Mouse (Mus musculus): ENCODE results near the gene Rreb1. TPM values are rescaled to one million over a fixed set of nuclear protein-coding genes. Genes with fewer than 3 reads are reported as not detected.
A peak's percentile ranks its signal among the peaks of the same experiment; 100 is the strongest.

The Rreb1 gene
- total and polyA plus RNA-seq, 2 experiments: 9.0 to 12.4 TPM

DNA sequence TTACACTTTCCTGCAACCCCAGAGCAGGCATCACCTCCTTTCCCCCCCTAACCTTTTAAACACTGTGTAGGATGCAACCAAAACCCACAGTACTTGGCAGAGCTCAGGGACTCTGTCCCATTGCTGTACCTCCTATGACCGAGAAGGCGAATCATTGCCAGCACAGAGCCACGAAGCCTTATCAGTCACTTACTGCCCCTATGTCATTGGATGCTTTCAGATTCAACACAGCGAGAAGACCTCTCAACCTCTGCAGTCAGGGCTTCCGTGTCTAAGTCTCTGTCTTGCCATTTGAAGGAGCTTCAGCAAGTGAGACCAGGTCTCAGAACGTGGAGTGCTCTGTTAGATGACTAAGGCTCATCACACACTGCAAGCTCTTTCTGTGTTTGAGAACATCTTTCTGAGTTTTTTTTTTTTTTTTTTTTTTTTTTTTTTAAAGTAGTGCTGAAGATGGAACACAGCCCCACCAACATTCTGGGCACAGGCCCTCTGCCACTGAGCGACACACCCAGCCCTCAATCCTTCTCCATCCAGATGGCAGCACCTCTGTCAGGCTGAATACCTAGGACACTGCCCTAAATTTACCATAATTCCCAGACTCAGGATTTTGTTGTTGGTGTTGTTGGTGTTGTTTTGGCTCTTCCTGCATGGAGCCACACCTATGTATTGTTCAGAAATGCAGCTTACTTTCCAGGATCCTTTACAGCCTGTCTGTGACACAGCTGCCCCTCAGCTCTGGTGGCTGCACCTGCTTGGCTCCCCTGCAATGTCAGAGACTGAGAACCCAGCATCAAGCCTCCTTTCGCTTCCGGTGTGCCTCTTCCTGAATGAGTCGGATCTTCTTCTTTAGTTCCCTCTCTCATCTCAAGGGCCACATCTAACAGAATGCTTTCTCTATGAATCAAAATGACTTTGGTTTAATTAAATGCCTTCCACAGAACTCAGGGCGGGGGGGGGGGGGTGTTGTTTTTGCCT is 23.2 kb downstream of the Rreb1 start:
- Histone ChIP-seq H3K79me2 (ENCODE audit: control insufficient read depth, insufficient read depth, low read length) (no peaks in the 10 kb centered on the region), H3K4me3 (ENCODE audit: insufficient read depth, low read depth, low read length) (no peak overlapping the region), H3K4me1 (ENCODE audit: control insufficient read depth, insufficient read depth, low read length) (peaks cover 7% of the 10 kb centered on the region), H3K36me3 (ENCODE audit: control insufficient read depth, insufficient read depth, low read length) (no peaks in the 10 kb centered on the region), H3K9ac (ENCODE audit: low read depth, low read length) (no peak overlapping the region), H3K27ac (replicated peaks; ENCODE audit: insufficient read depth, low read depth, low read length) (no peak overlapping the region), H3K27me3 (ENCODE audit: control insufficient read depth, insufficient read depth, low read length) (no peaks in the 10 kb centered on the region)
- 78% methylated on average over 11 of the region's 11 CpGs for WGBS
- TF ChIP-seq POLR2A (IDR thresholded peaks at IDR 0.05; ENCODE audit: extremely low read depth, insufficient read depth, low read length) (no peak), CTCF (IDR thresholded peaks at IDR 0.05; ENCODE audit: low read depth, low read length) (no peak)
- no peak for DNase-seq (ENCODE audit: extremely low read depth, low read depth, low spot score)

DNA sequence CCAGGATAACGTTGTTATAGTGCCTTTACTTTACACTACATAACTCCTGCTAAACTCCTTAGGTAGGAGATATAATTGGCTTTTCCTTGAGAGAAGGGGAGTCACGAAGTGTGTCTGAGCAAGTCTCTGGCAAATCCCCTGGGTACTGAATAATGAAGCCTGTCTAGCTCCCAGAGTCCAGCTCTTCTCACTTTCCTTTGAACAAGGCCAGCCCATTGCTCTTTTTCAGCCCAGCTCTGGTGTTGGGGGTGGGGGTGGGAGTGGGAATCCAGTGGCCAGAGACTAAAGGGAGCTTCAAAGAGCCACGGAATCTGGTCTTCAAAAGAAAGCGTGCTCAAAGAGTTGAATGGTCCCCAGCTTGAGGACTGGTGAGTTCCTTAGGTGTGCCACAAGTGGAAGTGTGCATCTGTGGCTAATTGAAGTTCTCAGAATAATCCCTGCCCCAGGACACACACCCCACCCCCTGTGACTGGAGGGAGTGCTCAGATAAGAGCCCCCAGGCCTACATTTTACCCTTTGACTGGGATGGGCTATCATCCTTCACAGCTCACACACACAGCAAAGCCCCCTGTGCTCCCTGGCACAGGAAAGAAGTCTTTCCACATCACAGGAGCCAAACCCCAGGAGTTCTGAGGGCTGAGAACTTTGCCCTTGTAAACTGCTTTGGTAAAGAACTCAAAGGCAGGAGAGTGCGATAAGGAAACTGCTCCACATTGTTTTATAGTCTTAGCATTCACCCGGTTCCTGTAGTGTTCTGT is 24.2 kb downstream of the Rreb1 start:
- H3K36me3 ChIP-seq (ENCODE audit: control insufficient read depth, insufficient read depth, low read length): no peaks in the 10 kb centered on the region
- no peak overlapping the region for H3K27ac ChIP-seq (replicated peaks; ENCODE audit: insufficient read depth, low read depth, low read length)
- no peaks in the 10 kb centered on the region for H3K79me2 ChIP-seq (ENCODE audit: control insufficient read depth, insufficient read depth, low read length)
- H3K4me3 ChIP-seq (ENCODE audit: insufficient read depth, low read depth, low read length): no peak overlapping the region
- no peaks in the 10 kb centered on the region for H3K27me3 ChIP-seq (ENCODE audit: control insufficient read depth, insufficient read depth, low read length)
- peak; percentile 50 for DNase-seq (ENCODE audit: extremely low read depth, low read depth, low spot score)
- TF ChIP-seq POLR2A (IDR thresholded peaks at IDR 0.05; ENCODE audit: extremely low read depth, insufficient read depth, low read length): no peak
- no peak for TF ChIP-seq CTCF (IDR thresholded peaks at IDR 0.05; ENCODE audit: low read depth, low read length)
- 64% methylated on average over 6 of the region's 6 CpGs for WGBS
- H3K9ac ChIP-seq (ENCODE audit: low read depth, low read length): no peak overlapping the region
- H3K4me1 ChIP-seq (ENCODE audit: control insufficient read depth, insufficient read depth, low read length): peaks cover 7% of the 10 kb centered on the region

DNA sequence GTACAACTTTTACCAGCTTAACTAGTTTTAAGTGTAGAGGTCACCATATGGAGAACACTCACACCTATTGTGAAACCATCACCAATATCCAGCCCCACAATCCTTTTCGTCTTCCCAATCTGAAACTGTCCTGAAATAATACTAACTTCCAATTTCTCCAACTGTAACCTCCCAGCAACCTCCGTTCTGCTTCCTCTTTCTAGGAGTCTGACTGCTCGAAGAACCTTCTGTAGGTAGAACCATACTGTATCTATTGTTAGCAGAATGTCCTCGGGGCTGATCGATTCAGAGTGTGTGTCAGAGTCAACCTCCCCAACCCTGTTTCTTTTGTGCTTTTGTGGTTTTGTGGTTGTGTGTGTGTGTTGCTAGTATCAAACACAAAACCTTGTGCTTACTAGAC is 25.0 kb downstream of the Rreb1 start:
- Histone ChIP-seq H3K9ac (ENCODE audit: low read depth, low read length) (no peak overlapping the region), H3K27ac (replicated peaks; ENCODE audit: insufficient read depth, low read depth, low read length) (no peak overlapping the region), H3K27me3 (ENCODE audit: control insufficient read depth, insufficient read depth, low read length) (no peaks in the 10 kb centered on the region), H3K36me3 (ENCODE audit: control insufficient read depth, insufficient read depth, low read length) (no peaks in the 10 kb centered on the region), H3K4me3 (ENCODE audit: insufficient read depth, low read depth, low read length) (no peak overlapping the region), H3K79me2 (ENCODE audit: control insufficient read depth, insufficient read depth, low read length) (no peaks in the 10 kb centered on the region), H3K4me1 (ENCODE audit: control insufficient read depth, insufficient read depth, low read length) (peaks cover 7% of the 10 kb centered on the region)
- TF ChIP-seq CTCF (IDR thresholded peaks at IDR 0.05; ENCODE audit: low read depth, low read length) (no peak), POLR2A (IDR thresholded peaks at IDR 0.05; ENCODE audit: extremely low read depth, insufficient read depth, low read length) (no peak)
- no peak for DNase-seq (ENCODE audit: extremely low read depth, low read depth, low spot score)
- 74% methylated on average over 5 of the region's 5 CpGs for WGBS

DNA sequence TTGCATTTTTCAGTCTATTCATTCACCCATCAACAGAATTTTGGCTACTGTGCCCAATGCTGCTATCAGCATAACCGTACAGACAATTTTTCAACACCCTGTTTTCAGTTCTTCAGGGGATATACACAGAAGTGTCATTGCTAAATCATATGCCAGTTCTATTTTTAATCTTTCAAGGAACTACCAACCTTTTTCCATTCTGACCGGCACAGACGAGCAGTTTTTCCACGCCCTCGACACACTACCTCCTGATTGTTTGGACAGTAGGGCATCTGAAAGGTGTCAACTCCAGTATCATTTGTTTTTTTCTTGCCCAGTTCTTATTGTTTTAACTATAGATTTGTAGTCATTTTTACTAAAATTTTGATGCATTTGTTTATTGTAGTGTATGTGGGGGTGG is 25.8 kb downstream of the Rreb1 start:
- Histone ChIP-seq H3K79me2 (ENCODE audit: control insufficient read depth, insufficient read depth, low read length) (no peaks in the 10 kb centered on the region), H3K27ac (replicated peaks; ENCODE audit: insufficient read depth, low read depth, low read length) (no peak overlapping the region), H3K9ac (ENCODE audit: low read depth, low read length) (no peak overlapping the region), H3K4me1 (ENCODE audit: control insufficient read depth, insufficient read depth, low read length) (peaks cover 3% of the 10 kb centered on the region), H3K4me3 (ENCODE audit: insufficient read depth, low read depth, low read length) (no peak overlapping the region), H3K36me3 (ENCODE audit: control insufficient read depth, insufficient read depth, low read length) (no peaks in the 10 kb centered on the region), H3K27me3 (ENCODE audit: control insufficient read depth, insufficient read depth, low read length) (no peaks in the 10 kb centered on the region)
- 81% methylated on average over 5 of the region's 5 CpGs for WGBS
- DNase-seq (ENCODE audit: extremely low read depth, low read depth, low spot score): no peak
- no peak for TF ChIP-seq POLR2A (IDR thresholded peaks at IDR 0.05; ENCODE audit: extremely low read depth, insufficient read depth, low read length)
- TF ChIP-seq CTCF (IDR thresholded peaks at IDR 0.05; ENCODE audit: low read depth, low read length): no peak

DNA sequence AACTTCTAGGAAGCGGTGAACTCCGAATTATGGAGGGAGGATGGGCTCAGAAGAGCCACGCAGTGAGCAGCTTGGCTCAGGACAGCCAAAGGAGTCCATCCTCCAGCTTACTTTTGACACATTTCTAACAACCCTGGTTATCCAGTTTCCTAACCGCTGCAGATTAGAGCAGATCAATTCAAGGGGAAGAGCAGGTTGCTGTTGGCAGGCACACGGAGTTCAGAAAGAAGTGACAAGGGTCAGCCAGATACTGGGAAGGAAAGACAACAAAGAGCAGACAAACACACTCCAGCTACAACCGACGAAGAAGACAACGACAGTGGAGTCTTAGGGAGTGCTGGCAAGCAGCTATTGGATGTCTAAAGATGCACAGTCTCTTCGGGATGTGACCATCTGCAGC is 36.8 kb downstream of the Rreb1 start:
- Histone ChIP-seq H3K27me3 (ENCODE audit: control insufficient read depth, insufficient read depth, low read length) (no peaks in the 10 kb centered on the region), H3K4me3 (ENCODE audit: insufficient read depth, low read depth, low read length) (no peak overlapping the region), H3K36me3 (ENCODE audit: control insufficient read depth, insufficient read depth, low read length) (no peaks in the 10 kb centered on the region), H3K4me1 (ENCODE audit: control insufficient read depth, insufficient read depth, low read length) (peaks cover 6% of the 10 kb centered on the region), H3K27ac (replicated peaks; ENCODE audit: insufficient read depth, low read depth, low read length) (peak overlapping the region; percentile 89), H3K9ac (ENCODE audit: low read depth, low read length) (peak overlapping the region; percentile 44), H3K79me2 (ENCODE audit: control insufficient read depth, insufficient read depth, low read length) (no peaks in the 10 kb centered on the region)
- WGBS: 16% methylated on average over 9 of the region's 9 CpGs
- TF ChIP-seq POLR2A (IDR thresholded peaks at IDR 0.05; ENCODE audit: extremely low read depth, insufficient read depth, low read length) (no peak), CTCF (IDR thresholded peaks at IDR 0.05; ENCODE audit: low read depth, low read length) (no peak)
- DNase-seq (ENCODE audit: extremely low read depth, low read depth, low spot score): peak; percentile 96

Data from liver, adult 2 months (tissue).